Mouse (Mus musculus) hindbrain, embryonic 11.5 days (tissue): ENCODE data around the gene Zfp213. TPM values are rescaled to one million over a fixed set of nuclear protein-coding genes. Genes with fewer than 3 reads are reported as not detected.
"Not testable (repeated sequence)": the region's sequence is repeated elsewhere in the genome, so short reads cannot be mapped to it uniquely, and the experiment has no call there.

Experiments used
- ATAC-seq: fragments of 200-750 bp; cut with Nextera tagmentation; 2 replicates; pipeline ENCODE4 v1.8.0; 2017; ENCODE audit warnings: mild to moderate bottlenecking, moderate TSS enrichment, moderate library complexity; ENCODE audit not compliant: low FRiP score
- DNase-seq: peaks from one replicate; pipeline ENCODE4 v3.0.0-alpha.2; 2015; ENCODE audit warnings: low spot score
- H3K27ac ChIP-seq: fragments of 300-500 bp; sonication (generic); 2 replicates; pipeline ENCODE4 v1.5.1; 2014; ENCODE audit warnings: mild to moderate bottlenecking, low read depth, low read length
- H3K27me3 ChIP-seq: fragments of 300-500 bp; sonication (generic); 2 replicates; pipeline ENCODE4 v1.6.1; 2014; ENCODE audit warnings: mild to moderate bottlenecking, low read length, moderate library complexity, mixed read lengths; ENCODE audit not compliant: control insufficient read depth, insufficient read depth
- H3K36me3 ChIP-seq: fragments of 300-500 bp; sonication (generic); 2 replicates; pipeline ENCODE4 v1.6.1; 2014; ENCODE audit warnings: mild to moderate bottlenecking, low read length, moderate library complexity, mixed read lengths; ENCODE audit not compliant: control insufficient read depth, insufficient read depth
- H3K4me1 ChIP-seq: fragments of 300-500 bp; sonication (generic); replicated peaks from 2 replicates; pipeline ENCODE4 v1.6.1; 2014; ENCODE audit warnings: low read length, mixed read lengths; ENCODE audit not compliant: control insufficient read depth, insufficient read depth
- H3K4me2 ChIP-seq: fragments of 300-500 bp; sonication (generic); replicated peaks from 2 replicates; pipeline ENCODE4 v1.6.1; 2014; ENCODE audit warnings: mild to moderate bottlenecking, low read depth, low read length
- H3K4me3 ChIP-seq: fragments of 300-500 bp; sonication (generic); 2 replicates; pipeline ENCODE4 v1.5.1; 2014; ENCODE audit warnings: low read depth, low read length
- H3K9ac ChIP-seq: fragments of 300-500 bp; sonication (generic); 2 replicates; pipeline ENCODE4 v1.6.1; 2014; ENCODE audit warnings: low read depth, low read length
- H3K9me3 ChIP-seq: fragments of 300-500 bp; sonication (generic); 2 replicates; pipeline ENCODE4 v1.6.1; 2016; ENCODE audit warnings: low read length; ENCODE audit not compliant: control insufficient read depth
- WGBS: fragments of 180-500 bp; shearing (Covaris S2); extraction: QIAGEN DNeasy Blood & Tissue Kit; methylation state at CpG from one replicate; pipeline ENCODE4 v1.1.7; 2014; 5-methylcytosine and 5-hydroxymethylcytosine counted together
- polyA plus RNA-seq: library from polyadenylated mRNA; unstranded; fragments of >200 nt; fragmentation: Nextera tagmentation; extraction: Ambion mirVana; gene quantifications from 2 replicates; pipeline ENCODE4 v1.2.1, GENCODE M21; 2014

Gene Zfp213
- polyA plus RNA-seq, 1 experiment from 2014 or later, result 16.1 TPM

DNA sequence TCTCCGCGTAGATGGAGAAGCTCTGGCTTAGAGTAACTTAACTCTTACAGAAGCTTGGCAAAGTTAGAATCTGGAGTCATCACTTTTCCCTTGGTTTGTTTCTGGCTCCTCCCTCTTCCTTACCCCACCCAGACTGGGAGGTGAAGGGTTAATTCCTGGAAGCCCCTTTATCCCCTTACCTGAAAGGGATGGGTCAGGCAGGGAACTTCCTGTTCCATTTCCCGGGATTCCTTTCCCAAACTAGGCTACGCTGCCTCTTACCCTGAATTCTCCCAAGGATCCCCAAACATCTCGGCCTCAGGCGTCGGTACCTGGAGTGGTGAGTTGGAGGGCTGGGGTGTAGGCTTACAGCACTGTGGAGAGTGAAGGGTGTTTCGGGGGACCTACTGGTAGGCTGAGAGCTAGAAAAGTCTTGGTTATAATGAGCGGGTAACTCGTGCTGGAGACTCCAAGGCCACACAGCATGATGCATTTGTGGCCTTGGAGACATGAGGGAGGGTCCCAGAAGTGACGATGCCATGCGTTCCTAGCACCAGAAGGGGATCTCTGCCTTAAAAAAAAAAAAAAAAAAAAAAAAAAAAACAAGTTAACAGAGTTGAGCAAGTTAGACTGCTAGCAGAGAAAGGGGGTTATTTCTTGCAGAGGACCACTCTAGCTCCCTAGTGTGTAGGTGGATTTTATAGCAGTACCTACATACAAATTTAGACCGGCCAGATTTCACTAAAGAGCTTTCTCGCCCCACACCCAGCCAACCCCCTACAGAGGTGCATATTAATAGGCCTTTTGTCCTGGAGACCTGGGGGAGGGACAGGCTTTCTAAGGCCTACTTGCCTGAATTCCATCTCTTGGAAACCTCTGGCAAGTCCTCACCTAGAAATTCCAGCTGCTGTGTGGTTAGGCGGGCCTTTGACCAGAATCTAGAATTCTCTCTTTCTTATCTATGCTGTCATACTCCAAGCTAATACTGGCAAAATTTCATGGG, 36.9 kb upstream of the Zfp213 start, which contains the start of gene Zscan10:
Gene Zscan10 (plus strand): TSS at position 216 of the 982 bp plus-strand sequence.
- H3K4me3 ChIP-seq, result no peak within 1 kb of the TSS

DNA sequence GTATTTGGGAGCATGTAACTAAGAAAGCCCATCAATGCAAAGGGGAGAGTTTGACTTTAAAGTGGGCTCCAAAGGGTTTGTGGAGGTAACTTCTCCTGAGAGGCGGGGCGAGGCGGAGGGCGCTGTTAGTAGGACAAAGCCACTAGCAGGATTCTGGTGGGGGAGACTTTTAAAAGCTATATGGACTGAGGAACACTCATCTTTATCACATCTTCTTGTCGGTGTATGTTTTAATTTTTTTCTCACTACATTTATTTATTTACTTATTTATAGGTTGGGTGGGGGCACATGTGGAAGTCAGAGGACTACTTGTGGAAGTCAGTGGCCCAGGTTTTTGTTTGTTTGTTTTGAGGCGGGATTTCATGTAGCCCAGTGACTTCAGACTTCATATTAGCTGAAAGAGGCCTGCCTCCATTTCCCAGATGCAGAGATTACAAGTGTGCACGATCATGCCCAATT, 35.6 kb upstream of the Zfp213 start:
- 47% methylated on average over 7 of the region's 7 CpGs for WGBS
- no peak overlapping the region for H3K27ac ChIP-seq

More for the DNA sequence above, 36.9 kb upstream of the Zfp213 start, which contains the start of gene Zscan10:
- no peaks in the 10 kb centered on the region for H3K9me3 ChIP-seq
- no peaks in the 10 kb centered on the region for H3K36me3 ChIP-seq
- no peak within 1 kb of the TSS for H3K4me2 ChIP-seq
- H3K9ac ChIP-seq, result no peak within 1 kb of the TSS
- peak; percentile 4 for DNase-seq
- no peaks in the 10 kb centered on the region; the same call in 1 of the 2 replicates for H3K27me3 ChIP-seq
- H3K27ac ChIP-seq, result no peak within 1 kb of the TSS
- 29% methylated on average over 15 of the region's 15 CpGs for WGBS
- ATAC-seq, result no peak
- H3K4me1 ChIP-seq, result no peaks in the 10 kb centered on the region

DNA sequence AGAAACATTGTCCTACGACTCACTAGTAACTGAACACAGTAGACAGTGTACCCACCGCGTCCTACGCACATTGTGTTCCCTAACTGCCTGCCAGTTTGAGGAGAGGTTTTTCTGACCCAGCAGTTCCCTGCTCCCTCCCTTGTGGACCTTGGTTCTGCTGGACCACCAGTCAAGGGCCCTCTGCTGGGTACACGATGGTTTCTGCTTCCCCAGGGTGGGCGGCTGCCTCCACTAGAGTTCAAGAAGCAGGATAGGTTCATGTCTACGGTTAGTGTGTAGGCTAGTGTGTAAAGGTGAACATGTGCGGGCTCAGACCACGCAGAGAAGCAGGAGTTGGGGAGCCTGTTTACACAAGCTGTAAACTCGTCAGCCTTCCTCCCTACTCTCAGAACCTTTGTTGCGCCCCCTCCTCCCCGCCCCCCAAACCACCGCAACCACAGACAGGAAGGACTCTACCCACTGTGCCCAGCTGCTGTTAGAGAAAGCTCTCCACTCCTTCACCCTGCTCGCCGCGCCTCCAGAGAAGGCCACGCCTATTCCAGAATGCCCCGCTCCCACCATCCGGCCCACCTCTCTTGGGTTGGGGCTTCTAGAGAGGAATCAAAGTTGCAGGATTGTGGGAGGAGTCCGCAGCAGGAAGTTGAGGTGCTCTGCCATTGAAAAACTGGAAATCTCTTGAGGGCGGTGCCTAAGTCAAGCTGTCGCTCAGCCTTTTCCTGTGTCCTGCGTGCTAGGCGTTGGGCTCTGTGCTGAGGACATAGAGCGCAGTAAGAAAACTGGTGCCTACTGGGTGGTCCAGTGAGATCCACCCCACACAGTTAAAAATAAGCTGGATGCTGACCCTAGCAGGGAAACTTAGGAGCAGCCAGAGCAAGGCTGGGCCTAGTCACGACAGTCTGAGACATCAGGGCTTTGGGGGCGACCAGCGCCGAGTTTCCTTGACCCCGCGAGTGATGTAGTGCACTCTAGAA, 34.8 kb upstream of the Zfp213 start, which contains the start of gene Zfp13:
Gene Zfp13 (minus strand): TSS at position 906 of the 971 bp plus-strand sequence.
- no peaks in the 10 kb centered on the region; the same call in 1 of the 2 replicates for H3K27me3 ChIP-seq
- DNase-seq (peak; percentile 84), ATAC-seq (peak; percentile 91)
- H3K9ac ChIP-seq, result peak within 1 kb of the TSS; percentile 36
- WGBS, result 10% methylated on average over 31 of the region's 31 CpGs
- 0 out of 2 replicates have a peak within 1 kb of the TSS, but pooled peaks have one; percentile 1 for H3K27ac ChIP-seq
- peak within 1 kb of the TSS; percentile 63 for H3K4me2 ChIP-seq
- no peaks in the 10 kb centered on the region for H3K9me3 ChIP-seq
- no peaks in the 10 kb centered on the region for H3K4me1 ChIP-seq
- peak within 1 kb of the TSS; percentile 29 for H3K4me3 ChIP-seq
- no peaks in the 10 kb centered on the region for H3K36me3 ChIP-seq

More for the DNA sequence above, 35.6 kb upstream of the Zfp213 start:
- H3K27me3 ChIP-seq, result no peaks in the 10 kb centered on the region; the same call in 1 of the 2 replicates
- ATAC-seq (no peak; the same call in 1 of the 2 replicates), DNase-seq (no peak)
- H3K4me1 ChIP-seq, result no peaks in the 10 kb centered on the region
- peak overlapping the region; percentile 29 for H3K4me3 ChIP-seq
- H3K9me3 ChIP-seq, result no peaks in the 10 kb centered on the region
- H3K36me3 ChIP-seq, result no peaks in the 10 kb centered on the region
- peak overlapping the region; percentile 63 for H3K4me2 ChIP-seq
- H3K9ac ChIP-seq, result peak overlapping the region; percentile 36

DNA sequence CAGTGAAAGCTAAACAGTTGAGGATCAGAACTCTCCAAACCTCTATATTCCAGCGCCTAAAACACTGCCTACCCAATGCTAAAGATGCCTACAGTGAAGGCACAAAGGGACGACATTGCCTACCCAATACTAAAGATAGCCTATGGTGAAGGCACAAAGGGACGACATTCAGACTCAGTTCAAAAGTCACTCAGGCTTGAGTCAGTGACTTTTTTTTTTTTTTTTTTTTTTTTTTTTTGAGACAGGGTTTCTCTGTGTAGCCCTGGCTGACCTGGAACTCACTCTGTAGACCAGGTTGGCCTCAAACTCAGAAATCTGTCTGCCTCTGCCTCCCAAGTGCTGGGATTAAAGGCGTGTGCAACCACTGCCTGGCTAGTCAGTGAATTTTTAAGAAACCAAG, 31.1 kb upstream of the Zfp213 start:
- H3K4me3 ChIP-seq, H3K9ac ChIP-seq, H3K4me1 ChIP-seq, H3K27me3 ChIP-seq, ATAC-seq, H3K9me3 ChIP-seq, H3K4me2 ChIP-seq, DNase-seq, H3K27ac ChIP-seq, H3K36me3 ChIP-seq: not testable (repeated sequence)
- WGBS, result 71% methylated on average over 4 of the region's 4 CpGs

DNA sequence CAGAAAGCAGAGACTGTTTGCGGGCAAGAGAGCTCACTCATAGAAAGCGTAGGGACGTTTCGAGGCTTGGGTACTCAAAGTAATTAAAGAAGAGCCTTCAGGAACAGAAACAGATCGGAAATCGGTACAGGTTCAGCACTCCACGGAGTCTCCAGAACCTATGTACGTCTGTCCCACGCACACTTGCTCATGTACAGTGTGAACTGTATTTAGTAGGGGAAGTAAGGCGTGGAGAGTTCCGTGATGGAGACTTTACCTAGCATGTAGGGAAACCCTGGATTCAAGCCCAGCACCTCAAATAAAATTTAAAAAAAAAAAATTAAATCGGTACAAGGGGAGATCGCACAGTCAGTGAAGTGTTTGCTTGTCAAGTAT, 28.9 kb upstream of the Zfp213 start:
- Histone ChIP-seq H3K36me3 (no peaks in the 10 kb centered on the region), H3K9me3 (no peaks in the 10 kb centered on the region), H3K4me1 (no peaks in the 10 kb centered on the region), H3K27ac (no peak overlapping the region), H3K9ac (peak overlapping the region; percentile 82), H3K4me3 (peak overlapping the region; percentile 46), H3K4me2 (peak overlapping the region; percentile 63), H3K27me3 (no peaks in the 10 kb centered on the region)
- ATAC-seq (peak; percentile 64), DNase-seq (no peak)
- WGBS, result 14% methylated on average over 13 of the region's 13 CpGs

DNA sequence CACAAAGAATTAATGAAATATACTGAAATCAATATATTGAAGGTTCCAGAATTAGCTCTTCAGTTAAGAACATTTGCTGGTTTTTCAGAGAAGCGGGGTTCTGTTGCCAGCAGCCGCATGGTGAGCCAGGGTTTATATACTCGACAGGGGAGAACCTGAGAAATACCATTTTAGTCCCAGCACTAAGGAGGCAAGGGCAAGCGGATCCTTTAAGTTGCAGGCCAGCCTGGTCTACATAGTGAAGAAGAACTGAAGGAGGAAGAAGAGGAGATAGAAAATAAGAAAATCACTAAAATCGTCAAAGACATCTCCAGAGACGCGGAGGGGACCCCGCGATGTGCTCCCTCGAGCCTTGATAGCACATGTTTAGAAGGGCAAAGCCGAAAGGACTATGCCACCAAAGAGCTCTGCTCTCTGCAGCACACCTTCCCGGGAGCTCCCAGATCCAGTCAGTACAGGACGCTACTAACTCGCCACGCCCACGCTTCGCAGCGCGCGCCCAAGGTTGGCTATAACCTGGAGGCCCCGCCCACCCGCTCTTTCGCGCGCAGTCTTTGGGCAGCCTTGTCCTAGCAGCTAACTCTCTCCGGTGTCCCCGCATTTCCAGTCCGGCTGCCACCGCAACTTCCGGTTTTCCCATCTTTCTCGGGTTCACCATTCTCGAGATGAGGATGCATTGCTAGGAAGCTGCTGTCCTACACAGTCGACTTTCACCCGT, 28.3 kb upstream of the Zfp213 start:
- ATAC-seq (peak; percentile 99), DNase-seq (peak; percentile 98)
- Histone ChIP-seq H3K4me3 (peak overlapping the region; percentile 46), H3K9ac (peak overlapping the region; percentile 82), H3K36me3 (no peaks in the 10 kb centered on the region), H3K27ac (no peak overlapping the region), H3K9me3 (no peaks in the 10 kb centered on the region), H3K27me3 (no peaks in the 10 kb centered on the region), H3K4me1 (no peaks in the 10 kb centered on the region), H3K4me2 (peak overlapping the region; percentile 63)
- WGBS, result 8% methylated on average over 34 of the region's 34 CpGs

DNA sequence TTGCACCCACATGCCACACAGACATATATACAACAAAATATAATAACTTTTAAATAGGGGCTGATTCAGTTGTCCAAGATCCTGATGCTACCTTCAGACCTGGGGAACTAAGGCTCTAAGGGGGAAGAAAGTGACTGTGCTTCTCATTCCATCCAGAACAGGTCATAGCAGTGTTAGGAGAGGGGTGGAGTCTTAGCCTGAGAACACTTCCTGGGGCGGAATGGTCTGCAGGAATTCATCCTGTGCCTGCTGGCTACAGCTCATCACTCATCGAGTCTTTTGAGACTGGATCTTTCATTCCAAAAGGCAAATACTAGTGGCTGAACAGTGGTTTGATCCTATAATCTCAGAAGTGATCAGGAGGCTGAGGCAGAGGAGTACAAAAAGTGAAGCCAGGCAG, 23.2 kb upstream of the Zfp213 start:
- Histone ChIP-seq H3K4me2 (no peak overlapping the region), H3K27me3 (no peaks in the 10 kb centered on the region), H3K4me3 (no peak overlapping the region), H3K27ac (no peak overlapping the region), H3K4me1 (no peaks in the 10 kb centered on the region), H3K9ac (no peak overlapping the region), H3K36me3 (no peaks in the 10 kb centered on the region), H3K9me3 (no peaks in the 10 kb centered on the region)
- 63% methylated on average over 2 of the region's 2 CpGs for WGBS
- DNase-seq (no peak), ATAC-seq (no peak)
